Mouse (Mus musculus) midbrain, postnatal 0 days (tissue): ENCODE data around the gene Gramd1b. TPM values are rescaled to one million over a fixed set of nuclear protein-coding genes. Genes with fewer than 3 reads are reported as not detected.

ENCODE experiments used
- ATAC-seq: fragments of 200-750 bp; cut with Nextera tagmentation; 2 replicates; pipeline ENCODE4 v1.8.0; 2017; ENCODE audit warnings: moderate number of reproducible peaks, mild to moderate bottlenecking, moderate TSS enrichment, moderate library complexity; ENCODE audit not compliant: low FRiP score
- DNase-seq: peaks from one replicate; pipeline ENCODE4 v3.0.0-alpha.2; 2015; ENCODE audit warnings: low spot score
- H3K27ac ChIP-seq: fragments of 300-500 bp; sonication (generic); 2 replicates; pipeline ENCODE4 v1.5.1; 2014; ENCODE audit warnings: low read depth, mild to moderate bottlenecking, low read length, mixed read lengths
- H3K27me3 ChIP-seq: fragments of 300-500 bp; sonication (generic); 2 replicates; pipeline ENCODE4 v1.6.1; 2014; ENCODE audit warnings: low read length, control low read depth, mixed read lengths; ENCODE audit not compliant: insufficient read depth
- H3K36me3 ChIP-seq: fragments of 300-500 bp; sonication (generic); 2 replicates; pipeline ENCODE4 v1.6.1; 2014; ENCODE audit warnings: low read length, control low read depth, mixed read lengths; ENCODE audit not compliant: insufficient read depth
- H3K4me1 ChIP-seq: fragments of 300-500 bp; sonication (generic); 2 replicates; pipeline ENCODE4 v1.6.1; 2014; ENCODE audit warnings: mild to moderate bottlenecking, control low read depth, antibody characterized with exemption, low read length, mixed read lengths; ENCODE audit not compliant: insufficient read depth
- H3K4me2 ChIP-seq: fragments of 300-500 bp; sonication (generic); 2 replicates; pipeline ENCODE4 v1.6.1; 2014; ENCODE audit warnings: low read depth, mild to moderate bottlenecking, low read length, mixed read lengths; ENCODE audit not compliant: poor library complexity, severe bottlenecking
- H3K4me3 ChIP-seq: fragments of 300-500 bp; sonication (generic); 2 replicates; pipeline ENCODE4 v1.5.1; 2014; ENCODE audit warnings: low read depth, mild to moderate bottlenecking, low read length, moderate library complexity
- H3K9ac ChIP-seq: fragments of 300-500 bp; sonication (generic); replicated peaks from 2 replicates; pipeline ENCODE4 v1.6.1; 2014; ENCODE audit warnings: mild to moderate bottlenecking, low read length, moderate library complexity, mixed read lengths; ENCODE audit not compliant: poor library complexity, severe bottlenecking
- H3K9me3 ChIP-seq: fragments of 300-500 bp; sonication (generic); 2 replicates; pipeline ENCODE4 v1.6.1; 2016; ENCODE audit warnings: low read length, control low read depth
- CTCF ChIP-seq: IDR thresholded peaks from 2 replicates; pipeline ENCODE4 v1.5.1; 2016; ENCODE audit warnings: antibody characterized with exemption, mild to moderate bottlenecking
- WGBS: fragments of 180-500 bp; shearing (Covaris S2); extraction: QIAGEN DNeasy Blood & Tissue Kit; methylation state at CpG from one replicate; pipeline ENCODE4 v1.1.7; 2014; 5-methylcytosine and 5-hydroxymethylcytosine counted together
- polyA plus RNA-seq: library from polyadenylated mRNA; unstranded; fragments of >200 nt; fragmentation: Nextera tagmentation; extraction: Ambion mirVana; gene quantifications from 2 replicates; pipeline ENCODE4 v1.2.1, GENCODE M21; 2015
- total RNA-seq: library from RNA; depleted of rRNA; stranded (reverse); fragments of >200 nt; gene quantifications from 2 replicates; pipeline ENCODE4 v1.2.3, GENCODE M21; 2014

Gramd1b gene
- total and polyA plus RNA-seq, 2 experiments from 2014 or later, result 19.1 to 48.3 TPM

- no peak overlapping the region for H3K4me2 ChIP-seq
- H3K27ac ChIP-seq, result peak overlapping the region; percentile 55
- H3K9me3 ChIP-seq, result no peaks in the 10 kb centered on the region
- H3K36me3 ChIP-seq, result no peaks in the 10 kb centered on the region
- peaks cover 3% of the 10 kb centered on the region; the same call in 1 of the 2 replicates for H3K4me1 ChIP-seq
- 67% methylated on average over 7 of the region's 7 CpGs for WGBS
- no peak overlapping the region for H3K9ac ChIP-seq
- no peak for ATAC-seq
- TF ChIP-seq CTCF, result no peak
- no peak for DNase-seq
- no peak overlapping the region for H3K4me3 ChIP-seq
- H3K27me3 ChIP-seq, result no peaks in the 10 kb centered on the region
These were observed 133.5 kb downstream of the Gramd1b start for GRCm38 (mm10) chr9:40397471-40398245.

GRCm38 (mm10) chr9:40397036-40397435 is 134.1 kb downstream of the Gramd1b start:
- no peak overlapping the region; the same call in 1 of the 2 replicates for H3K4me3 ChIP-seq
- no peak for TF ChIP-seq CTCF
- DNase-seq (peak; percentile 92), ATAC-seq (peak; percentile 70)
- WGBS, result 17% methylated on average over 2 of the region's 2 CpGs
- no peaks in the 10 kb centered on the region for H3K9me3 ChIP-seq
- peak overlapping the region; percentile 36; the same call in 1 of the 2 replicates for H3K4me2 ChIP-seq
- H3K27ac ChIP-seq, result peak overlapping the region; percentile 55
- H3K9ac ChIP-seq, result no peak overlapping the region
- H3K36me3 ChIP-seq, result no peaks in the 10 kb centered on the region
- peaks cover 6% of the 10 kb centered on the region; the same call in 1 of the 2 replicates for H3K4me1 ChIP-seq
- H3K27me3 ChIP-seq, result no peaks in the 10 kb centered on the region

- H3K4me2 ChIP-seq, result no peak overlapping the region
- H3K9me3 ChIP-seq, result no peaks in the 10 kb centered on the region
- DNase-seq (no peak), ATAC-seq (no peak)
- H3K36me3 ChIP-seq, result no peaks in the 10 kb centered on the region
- no peak overlapping the region for H3K27ac ChIP-seq
- whole genome bisulfite sequencing, result 91% methylated on average over 2 of the region's 2 CpGs
- no peaks in the 10 kb centered on the region for H3K27me3 ChIP-seq
- no peak for TF ChIP-seq CTCF
- H3K4me1 ChIP-seq, result peaks cover 9% of the 10 kb centered on the region; the same call in 1 of the 2 replicates
- no peak overlapping the region for H3K9ac ChIP-seq
- H3K4me3 ChIP-seq, result no peak overlapping the region
These were observed 135.0 kb downstream of the Gramd1b start for GRCm38 (mm10) chr9:40396171-40396570.

DNA sequence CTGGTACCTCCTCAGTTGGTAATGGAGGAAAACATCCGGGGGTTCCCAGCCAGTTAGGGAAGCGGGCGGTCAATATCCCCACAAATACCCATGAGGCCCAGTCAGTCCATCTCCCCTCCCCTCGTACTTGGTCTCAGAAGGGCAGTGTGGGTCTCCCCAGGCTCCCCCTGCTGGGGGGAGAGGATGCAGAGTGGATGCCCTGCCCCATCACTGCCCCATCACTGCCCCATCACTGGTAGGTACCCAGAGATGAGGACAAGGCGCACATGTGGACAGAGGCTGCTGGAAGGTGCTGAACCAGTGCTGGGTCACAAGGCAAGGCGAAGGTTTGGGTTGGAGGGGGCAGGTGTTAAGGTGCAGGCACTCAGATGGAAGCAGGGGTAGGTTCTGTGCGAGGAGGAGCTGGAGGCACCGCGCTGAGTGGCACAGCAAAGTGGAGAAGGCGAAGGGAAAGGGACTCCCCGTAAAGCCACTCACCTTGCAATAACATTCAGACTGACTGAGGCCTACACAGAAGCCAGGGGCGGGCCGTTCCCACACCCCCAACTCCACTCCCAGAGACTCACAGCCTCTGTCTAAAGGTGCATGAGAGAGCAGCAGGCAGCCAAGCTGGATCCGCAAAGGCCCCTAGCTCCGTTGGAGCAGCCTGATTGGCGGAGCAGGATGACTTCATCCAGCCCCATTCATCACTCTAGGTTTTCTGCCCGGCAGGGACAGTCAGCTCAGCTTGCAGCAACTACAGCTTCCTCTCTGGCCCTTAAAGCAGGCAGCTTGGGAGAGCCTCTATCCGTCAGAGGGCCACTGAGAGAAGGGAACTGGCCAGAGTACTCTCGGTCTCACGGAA is 139.1 kb downstream of the Gramd1b start:
- Histone ChIP-seq H3K4me1 (peaks cover 9% of the 10 kb centered on the region; the same call in 1 of the 2 replicates), H3K27me3 (no peaks in the 10 kb centered on the region), H3K27ac (peak overlapping the region; percentile 90), H3K4me3 (no peak overlapping the region), H3K9me3 (no peaks in the 10 kb centered on the region), H3K4me2 (peak overlapping the region; percentile 36), H3K9ac (peak overlapping the region; percentile 25; the same call in 1 of the 2 replicates), H3K36me3 (no peaks in the 10 kb centered on the region)
- ATAC-seq, result peak; percentile 86
- DNase-seq, result peak; percentile 88
- WGBS, result 17% methylated on average over 20 of the region's 20 CpGs
- peak; percentile 51 for TF ChIP-seq CTCF

- H3K4me1 ChIP-seq, result peaks cover 9% of the 10 kb centered on the region; the same call in 1 of the 2 replicates
- no peak overlapping the region for H3K4me3 ChIP-seq
- DNase-seq (no peak), ATAC-seq (peak; percentile 12; the same call in 1 of the 2 replicates)
- H3K36me3 ChIP-seq, result no peaks in the 10 kb centered on the region
- H3K27me3 ChIP-seq, result no peaks in the 10 kb centered on the region
- no peaks in the 10 kb centered on the region for H3K9me3 ChIP-seq
- 66% methylated on average over 17 of the region's 17 CpGs for WGBS
- 0 out of 2 replicates have a peak overlapping the region, but pooled peaks have one; percentile 36 for H3K4me2 ChIP-seq
- H3K27ac ChIP-seq, result peak overlapping the region; percentile 90
- TF ChIP-seq CTCF, result no peak
- H3K9ac ChIP-seq, result no peak overlapping the region
These were observed 139.8 kb downstream of the Gramd1b start for GRCm38 (mm10) chr9:40391359-40391758.
